Mouse (Mus musculus) forebrain, postnatal 0 days (tissue): ENCODE results near the gene Actn1. TPM values are rescaled to one million over a fixed set of nuclear protein-coding genes. Genes with fewer than 3 reads are reported as not detected.

ENCODE experiments used
- ATAC-seq: fragments of 200-750 bp; cut with Nextera tagmentation; 2 replicates; pipeline ENCODE4 v1.8.0; 2017; ENCODE audit warnings: mild to moderate bottlenecking, moderate library complexity
- DNase-seq: peaks from one replicate; pipeline ENCODE4 v3.0.0-alpha.2; 2015
- H3K27ac ChIP-seq: fragments of 300-500 bp; sonication (generic); 2 replicates; pipeline ENCODE4 v1.5.1; 2014; ENCODE audit warnings: low read depth, mild to moderate bottlenecking, antibody characterized with exemption, low read length, moderate library complexity, mixed read lengths
- H3K27me3 ChIP-seq: fragments of 300-500 bp; sonication (generic); 2 replicates; pipeline ENCODE4 v1.6.1; 2014; ENCODE audit warnings: mild to moderate bottlenecking, low read length, mixed read lengths; ENCODE audit not compliant: insufficient read depth
- H3K36me3 ChIP-seq: fragments of 300-500 bp; sonication (generic); 2 replicates; pipeline ENCODE4 v1.6.1; 2014; ENCODE audit warnings: mild to moderate bottlenecking, moderate library complexity; ENCODE audit not compliant: insufficient read depth
- H3K4me1 ChIP-seq: fragments of 300-500 bp; sonication (generic); 2 replicates; pipeline ENCODE4 v1.6.1; 2014; ENCODE audit warnings: antibody characterized with exemption; ENCODE audit not compliant: insufficient read depth
- H3K4me2 ChIP-seq: fragments of 300-500 bp; sonication (generic); 2 replicates; pipeline ENCODE4 v1.6.1; 2014; ENCODE audit warnings: low read depth, mild to moderate bottlenecking, moderate library complexity
- H3K4me3 ChIP-seq: fragments of 300-500 bp; sonication (generic); 2 replicates; pipeline ENCODE4 v1.5.1; 2014; ENCODE audit warnings: low read depth, low read length, mixed read lengths
- H3K9ac ChIP-seq: fragments of 300-500 bp; sonication (generic); 2 replicates; pipeline ENCODE4 v1.6.1; 2014; ENCODE audit warnings: mild to moderate bottlenecking
- H3K9me3 ChIP-seq: fragments of 300-500 bp; sonication (generic); 2 replicates; pipeline ENCODE4 v1.6.1; 2016; ENCODE audit warnings: low read length
- CTCF ChIP-seq: sonication (generic); IDR thresholded peaks from 2 replicates; pipeline ENCODE4 v1.5.1; 2016; ENCODE audit warnings: antibody characterized with exemption, control low read depth, low read depth
- WGBS: fragments of 180-500 bp; shearing (Covaris S2); extraction: QIAGEN DNeasy Blood & Tissue Kit; methylation state at CpG from one replicate; pipeline ENCODE4 v1.1.7; 2014; 5-methylcytosine and 5-hydroxymethylcytosine counted together
- polyA plus RNA-seq: library from polyadenylated mRNA; unstranded; fragments of >200 nt; fragmentation: Nextera tagmentation; extraction: Ambion mirVana; gene quantifications from 2 replicates; pipeline ENCODE4 v1.2.1, GENCODE M21; 2015
- total RNA-seq: library from RNA; depleted of rRNA; stranded (reverse); fragments of >200 nt; gene quantifications from 2 replicates; pipeline ENCODE4 v1.2.3, GENCODE M21; 2014

Gene Actn1
- total and polyA plus RNA-seq, 2 experiments from 2014 or later, result 6.7 to 19.1 TPM

- Histone ChIP-seq H3K27me3 (no peaks in the 10 kb centered on the region), H3K4me1 (no peaks in the 10 kb centered on the region), H3K9ac (no peak overlapping the region), H3K9me3 (no peaks in the 10 kb centered on the region), H3K27ac (no peak overlapping the region), H3K36me3 (no peaks in the 10 kb centered on the region), H3K4me3 (no peak overlapping the region), H3K4me2 (no peak overlapping the region)
- no peak for ATAC-seq
- 62% methylated on average over 1 of the region's 1 CpGs for WGBS
- no peak for DNase-seq
- no peak for TF ChIP-seq CTCF
Observed at GRCm38 (mm10) chr12:80137744-80138143, 122.4 kb downstream of the Actn1 start.

- Histone ChIP-seq H3K27ac (no peak overlapping the region), H3K36me3 (no peaks in the 10 kb centered on the region), H3K9me3 (no peaks in the 10 kb centered on the region), H3K4me1 (no peaks in the 10 kb centered on the region), H3K27me3 (no peaks in the 10 kb centered on the region), H3K4me2 (no peak overlapping the region), H3K9ac (no peak overlapping the region), H3K4me3 (no peak overlapping the region)
- DNase-seq (no peak), ATAC-seq (no peak)
- WGBS, result 69% methylated on average over 6 of the region's 6 CpGs
- TF ChIP-seq CTCF, result no peak
Observed at GRCm38 (mm10) chr12:80137246-80137645, 122.9 kb downstream of the Actn1 start.

- no peak for ATAC-seq
- Histone ChIP-seq H3K27ac (no peak overlapping the region), H3K4me3 (no peak overlapping the region), H3K27me3 (no peaks in the 10 kb centered on the region), H3K4me2 (no peak overlapping the region), H3K36me3 (no peaks in the 10 kb centered on the region), H3K9ac (no peak overlapping the region), H3K9me3 (no peaks in the 10 kb centered on the region), H3K4me1 (peaks cover 7% of the 10 kb centered on the region)
- 88% methylated on average over 12 of the region's 12 CpGs for WGBS
- no peak for DNase-seq
- TF ChIP-seq CTCF, result no peak
Observed at GRCm38 (mm10) chr12:80136264-80136930, 123.8 kb downstream of the Actn1 start.

- 92% methylated on average over 8 of the region's 8 CpGs for WGBS
- H3K9ac ChIP-seq, result no peak overlapping the region
- H3K27ac ChIP-seq, result no peak overlapping the region
- H3K27me3 ChIP-seq, result no peaks in the 10 kb centered on the region
- no peak for ATAC-seq
- DNase-seq, result no peak
- H3K4me2 ChIP-seq, result no peak overlapping the region
- no peak for TF ChIP-seq CTCF
- H3K4me3 ChIP-seq, result no peak overlapping the region
- H3K4me1 ChIP-seq, result peaks cover 12% of the 10 kb centered on the region
- H3K36me3 ChIP-seq, result no peaks in the 10 kb centered on the region
- H3K9me3 ChIP-seq, result no peaks in the 10 kb centered on the region
Observed at GRCm38 (mm10) chr12:80135173-80135572, 125.0 kb downstream of the Actn1 start.

- 0 out of 2 replicates have a peak overlapping the region, but pooled peaks have one; percentile 89 for H3K27ac ChIP-seq
- WGBS, result 36% methylated on average over 9 of the region's 9 CpGs
- H3K4me3 ChIP-seq, result peak overlapping the region; percentile 76
Observed at GRCm38 (mm10) chr12:80133011-80133545, 127.1 kb downstream of the Actn1 start.

GRCm38 (mm10) chr12:80132250-80133003, 127.7 kb downstream of the Actn1 start:
- Histone ChIP-seq H3K36me3 (no peaks in the 10 kb centered on the region), H3K27ac (peak overlapping the region; percentile 89), H3K27me3 (no peaks in the 10 kb centered on the region), H3K9me3 (no peaks in the 10 kb centered on the region), H3K4me2 (peak overlapping the region; percentile 92), H3K9ac (peak overlapping the region; percentile 90), H3K4me3 (peak overlapping the region; percentile 76), H3K4me1 (peaks cover 12% of the 10 kb centered on the region)
- ATAC-seq (peak; percentile 91), DNase-seq (peak; percentile 91)
- 2% methylated on average over 66 of the region's 66 CpGs for WGBS
- TF ChIP-seq CTCF, result peak; percentile 98

More at GRCm38 (mm10) chr12:80133011-80133545, 127.1 kb downstream of the Actn1 start:
- H3K4me2 ChIP-seq, result peak overlapping the region; percentile 92
- DNase-seq, result no peak
- no peaks in the 10 kb centered on the region for H3K36me3 ChIP-seq
- peak; percentile 44 for ATAC-seq
- H3K4me1 ChIP-seq, result peaks cover 12% of the 10 kb centered on the region
- no peaks in the 10 kb centered on the region for H3K27me3 ChIP-seq
- no peaks in the 10 kb centered on the region for H3K9me3 ChIP-seq
- no peak for TF ChIP-seq CTCF
- peak overlapping the region; percentile 90; the same call in 1 of the 2 replicates for H3K9ac ChIP-seq
